8 mouse cellular contexts compared by ENCODE assay signal in genomic region chr6:31220184-31220931, GRCm38 (mm10).
DNase-seq lines count a peak whose midpoint lies in the region; ATAC-seq lines count a peak whose summit lies in the region.

No protein-coding gene starts in this region.

- H3K4me3 ChIP-seq in hindbrain, embryonic 16.5 days (ENCODE audit: low read length): peak overlapping the region; percentile 46

- H3K9ac ChIP-seq in hindbrain, embryonic 16.5 days (ENCODE audit: low read depth, low read length): peak overlapping the region; percentile 67

- peak; percentile 55 for ATAC-seq in common myeloid progenitor, adult 5-6 weeks (replicated peaks; ENCODE audit: low read depth, poor library complexity, severe bottlenecking)
- ATAC-seq in hindbrain, embryonic 16.5 days: no peak
- peak; percentile 54 for ATAC-seq in megakaryocyte-erythroid progenitor cell, adult 5-6 weeks (replicated peaks; ENCODE audit: low FRiP score, low TSS enrichment, poor library complexity, severe bottlenecking)

- H3K27ac ChIP-seq in hindbrain, embryonic 16.5 days (ENCODE audit: low read depth, low read length): no peak overlapping the region

- no peaks in the 10 kb centered on the region for H3K9me3 ChIP-seq in hindbrain, embryonic 16.5 days (ENCODE audit: control insufficient read depth, low read length)

- no peaks in the 10 kb centered on the region for H3K36me3 ChIP-seq in hindbrain, embryonic 16.5 days (ENCODE audit: control insufficient read depth, insufficient read depth, low read length)

- H3K4me2 ChIP-seq in hindbrain, embryonic 16.5 days (ENCODE audit: low read length): peak overlapping the region; percentile 87

- intact Hi-C loops in left cerebral cortex, postnatal 4 days (cut with DNase I): loop anchor here (10.0 kb wide), 1 partner anchor 54 kb away; no protein-coding TSS in a partner anchor

- peak; percentile 89 to 96 for DNase-seq in adrenal gland, adult (ENCODE audit: inconsistent age in 2 of 2, low spot score in 1 of 2)
- DNase-seq in gastrocnemius, postnatal 10 days: peak; percentile 68
- DNase-seq in left cerebral cortex, postnatal 4 days: peak; percentile 25
- DNase-seq in right cerebral cortex, postnatal 25 days: peak; percentile 81
- no peak for DNase-seq in c-Kit-positive CD71-positive TER-119-positive erythroid progenitor cells, embryonic 14.5 days (ENCODE audit: low spot score)

- H3K4me1 ChIP-seq in hindbrain, embryonic 16.5 days (ENCODE audit: control insufficient read depth, insufficient read depth, low read depth, low read length): peaks cover 32% of the 10 kb centered on the region

- peaks cover 10% of the 10 kb centered on the region for H3K27me3 ChIP-seq in hindbrain, embryonic 16.5 days (replicated peaks; ENCODE audit: control insufficient read depth, insufficient read depth, low read length)

- 2% methylated on average over 30 of the region's 30 CpGs for WGBS in hindbrain, embryonic 16.5 days
